In genomic region chr19:18834971-18835370, GRCm38 (mm10) we compare ENCODE assay signal across 9 mouse cellular contexts.
DNase-seq lines count a peak whose midpoint lies in the region; ATAC-seq lines count a peak whose summit lies in the region.
"Had no signal": no experiment of that assay in that cellular context is flagged by ENCODE, and none has a peak within 500 bp of the region (broad histone marks: within the 10 kb centered on the region; RNA-seq: fewer than 3 reads in every experiment).

No protein-coding gene starts in this region.

- no peak overlapping the region for H3K9ac ChIP-seq in forebrain, embryonic 13.5 days
- no peak overlapping the region for H3K9ac ChIP-seq in limb, embryonic 12.5 days (replicated peaks)
- H3K9ac ChIP-seq: stomach, embryonic 15.5 days had no signal

- H3K27ac ChIP-seq in forebrain, embryonic 13.5 days, result no peak overlapping the region
- no peak overlapping the region for H3K27ac ChIP-seq in limb, embryonic 12.5 days
- H3K27ac ChIP-seq: stomach, embryonic 15.5 days had no signal

- 0 out of 2 replicates have a peak, but pooled peaks have one; percentile 62 for ATAC-seq in forebrain, embryonic 13.5 days
- ATAC-seq in limb, embryonic 12.5 days (ENCODE audit: insufficient number of reproducible peaks, insufficient read depth, low FRiP score, low TSS enrichment, low read depth), result peak; percentile 63; the same call in 1 of the 2 replicates

- DNase-seq in 3134 (ENCODE audit: extremely low read depth, insufficient read length, low spot score), result peak; percentile 36
- DNase-seq in ES-CJ7 (ENCODE audit: low read depth, low spot score), result peak; percentile 73
- peak; percentile 27 for DNase-seq in c-Kit-positive CD71-positive TER-119-negative erythroid progenitor cells, embryonic 14.5 days (ENCODE audit: low read depth)
- peak; percentile 58 for DNase-seq in kidney, adult 9 months
- DNase-seq in ovary, postnatal 14 days (ENCODE audit: low spot score), result peak; percentile 51
- DNase-seq in thymus, postnatal 25 days, result peak; percentile 54

- no peaks in the 10 kb centered on the region for H3K27me3 ChIP-seq in forebrain, embryonic 13.5 days
- no peaks in the 10 kb centered on the region for H3K27me3 ChIP-seq in limb, embryonic 12.5 days
- H3K27me3 ChIP-seq: stomach, embryonic 15.5 days had no signal

- WGBS in forebrain, embryonic 13.5 days, result 14% methylated on average over 6 of the region's 6 CpGs
- WGBS in limb, embryonic 12.5 days, result 11% methylated on average over 6 of the region's 6 CpGs

- no peaks in the 10 kb centered on the region for H3K36me3 ChIP-seq in forebrain, embryonic 13.5 days (ENCODE audit: poor library complexity, severe bottlenecking)
- H3K36me3 ChIP-seq in limb, embryonic 12.5 days, result no peaks in the 10 kb centered on the region
- H3K36me3 ChIP-seq: stomach, embryonic 15.5 days had no signal

- H3K4me3 ChIP-seq in forebrain, embryonic 13.5 days, result no peak overlapping the region
- H3K4me3 ChIP-seq in limb, embryonic 12.5 days (replicated peaks), result no peak overlapping the region
- H3K4me3 ChIP-seq: stomach, embryonic 15.5 days had no signal

- H3K4me2 ChIP-seq in forebrain, embryonic 13.5 days, result no peak overlapping the region
- no peak overlapping the region for H3K4me2 ChIP-seq in limb, embryonic 12.5 days
- H3K4me2 ChIP-seq: stomach, embryonic 15.5 days had no signal

- H3K4me1 ChIP-seq in forebrain, embryonic 13.5 days, result no peaks in the 10 kb centered on the region
- H3K4me1 ChIP-seq in limb, embryonic 12.5 days (replicated peaks), result no peaks in the 10 kb centered on the region
- H3K4me1 ChIP-seq: stomach, embryonic 15.5 days had no signal

- H3K9me3 ChIP-seq in forebrain, embryonic 13.5 days (replicated peaks), result no peaks in the 10 kb centered on the region
- no peaks in the 10 kb centered on the region for H3K9me3 ChIP-seq in limb, embryonic 12.5 days
- H3K9me3 ChIP-seq: stomach, embryonic 15.5 days had no signal
